Mouse (Mus musculus) erythroblast, embryonic 14.5 days (primary cell): ENCODE data around the gene Ptgdr2. TPM values are rescaled to one million over a fixed set of nuclear protein-coding genes. Genes with fewer than 3 reads are reported as not detected.

Experiments used
- H3K27me3 ChIP-seq: 2 replicates; pipeline ENCODE4 v1.6.1; 2012; ENCODE audit warnings: inconsistent platforms; ENCODE audit not compliant: control insufficient read depth
- H3K36me3 ChIP-seq: 2 replicates; pipeline ENCODE4 v1.6.1; 2012; ENCODE audit warnings: mild to moderate bottlenecking, inconsistent platforms; ENCODE audit not compliant: control insufficient read depth
- H3K4me1 ChIP-seq: 2 replicates; pipeline ENCODE4 v1.6.1; 2012; ENCODE audit warnings: inconsistent platforms; ENCODE audit not compliant: control insufficient read depth
- H3K4me3 ChIP-seq: replicated peaks from 2 replicates; pipeline ENCODE3; 2012; ENCODE audit warnings: moderate library complexity, mild to moderate bottlenecking, inconsistent platforms
- H3K9me3 ChIP-seq: 2 replicates; pipeline ENCODE4 v1.6.1; 2012; ENCODE audit warnings: low read length, inconsistent platforms, mixed read lengths; ENCODE audit not compliant: control insufficient read depth
- GATA1 ChIP-seq: IDR thresholded peaks from 2 replicates; pipeline ENCODE4 v1.6.1; 2012; ENCODE audit warnings: low read length, inconsistent platforms, mixed read lengths
- TAL1 ChIP-seq: IDR thresholded peaks from 3 replicates; pipeline ENCODE4 v1.6.1; 2012; ENCODE audit warnings: low read length, inconsistent platforms, mixed read lengths
- polyA plus RNA-seq: library from polyadenylated mRNA; stranded (reverse); fragments of >175 nt; gene quantifications from 2 replicates; pipeline ENCODE4 v1.2.3, GENCODE M21; 2012

Ptgdr2 gene
- polyA plus RNA-seq: not detected in 2 replicates

- peaks cover 43% of the 10 kb centered on the region for H3K4me1 ChIP-seq
- peaks cover 7% of the 10 kb centered on the region for H3K36me3 ChIP-seq
- TF ChIP-seq GATA1 (no peak), TAL1 (no peak)
- H3K27me3 ChIP-seq: no peaks in the 10 kb centered on the region; the same call in 1 of the 2 replicates
- peaks cover 4% of the 10 kb centered on the region for H3K9me3 ChIP-seq
- H3K4me3 ChIP-seq: no peak within 1 kb of the TSS
Measured at GRCm38 (mm10) chr19:10937110-10937563, at the start of gene Ptgdr2. Ptgdr2 (plus strand) TSS chr19:10937160.

GRCm38 (mm10) chr19:10892201-10892600 lies 44.8 kb upstream of the Ptgdr2 start:
- Histone ChIP-seq H3K27me3 (no peaks in the 10 kb centered on the region), H3K36me3 (peaks cover 2% of the 10 kb centered on the region), H3K4me3 (no peak overlapping the region), H3K4me1 (peaks cover 29% of the 10 kb centered on the region), H3K9me3 (no peaks in the 10 kb centered on the region)
- TF ChIP-seq GATA1 (no peak), TAL1 (no peak)

GRCm38 (mm10) chr19:10895016-10895528 lies 41.9 kb upstream of the Ptgdr2 start, which contains the start of gene Prpf19:
Prpf19 (plus strand) TSS chr19:10895231.
- Histone ChIP-seq H3K36me3 (peaks cover 30% of the 10 kb centered on the region), H3K9me3 (no peaks in the 10 kb centered on the region), H3K27me3 (no peaks in the 10 kb centered on the region), H3K4me1 (peaks cover 32% of the 10 kb centered on the region), H3K4me3 (peak within 1 kb of the TSS; percentile 88)
- TF ChIP-seq GATA1 (no peak), TAL1 (no peak)

- H3K9me3 ChIP-seq: no peaks in the 10 kb centered on the region
- TF ChIP-seq TAL1 (no peak), GATA1 (no peak)
- peaks cover 37% of the 10 kb centered on the region for H3K36me3 ChIP-seq
- peaks cover 32% of the 10 kb centered on the region for H3K4me1 ChIP-seq
- no peaks in the 10 kb centered on the region for H3K27me3 ChIP-seq
- peak overlapping the region; percentile 88 for H3K4me3 ChIP-seq
Measured at GRCm38 (mm10) chr19:10895708-10896107, 41.3 kb upstream of the Ptgdr2 start.

- no peaks in the 10 kb centered on the region for H3K27me3 ChIP-seq
- H3K4me3 ChIP-seq: peak overlapping the region; percentile 88
- peaks cover 48% of the 10 kb centered on the region for H3K36me3 ChIP-seq
- H3K4me1 ChIP-seq: peaks cover 32% of the 10 kb centered on the region
- H3K9me3 ChIP-seq: no peaks in the 10 kb centered on the region
- no peak for TF ChIP-seq GATA1
- TF ChIP-seq TAL1: no peak
Measured at GRCm38 (mm10) chr19:10896849-10897248, 40.1 kb upstream of the Ptgdr2 start.

GRCm38 (mm10) chr19:10897491-10897890 lies 39.5 kb upstream of the Ptgdr2 start:
- Histone ChIP-seq H3K4me1 (peaks cover 32% of the 10 kb centered on the region), H3K4me3 (no peak overlapping the region), H3K9me3 (no peaks in the 10 kb centered on the region), H3K36me3 (peaks cover 55% of the 10 kb centered on the region), H3K27me3 (no peaks in the 10 kb centered on the region)
- TF ChIP-seq TAL1: no peak

- peaks cover 83% of the 10 kb centered on the region for H3K36me3 ChIP-seq
- peaks cover 21% of the 10 kb centered on the region for H3K4me1 ChIP-seq
- H3K4me3 ChIP-seq: no peak overlapping the region
- H3K9me3 ChIP-seq: no peaks in the 10 kb centered on the region
- H3K27me3 ChIP-seq: no peaks in the 10 kb centered on the region
- TF ChIP-seq GATA1: no peak
Measured at GRCm38 (mm10) chr19:10900315-10900714, 36.6 kb upstream of the Ptgdr2 start.

GRCm38 (mm10) chr19:10901046-10901445 lies 35.9 kb upstream of the Ptgdr2 start:
- TF ChIP-seq GATA1 (no peak), TAL1 (no peak)

GRCm38 (mm10) chr19:10904512-10904911 lies 32.4 kb upstream of the Ptgdr2 start:
- H3K36me3 ChIP-seq: peaks cover 88% of the 10 kb centered on the region
- H3K4me1 ChIP-seq: no peaks in the 10 kb centered on the region
- no peaks in the 10 kb centered on the region for H3K9me3 ChIP-seq
- no peak overlapping the region for H3K4me3 ChIP-seq
- TF ChIP-seq TAL1 (no peak), GATA1 (no peak)
- no peaks in the 10 kb centered on the region for H3K27me3 ChIP-seq

More at GRCm38 (mm10) chr19:10901046-10901445, 35.9 kb upstream of the Ptgdr2 start:
- no peaks in the 10 kb centered on the region for H3K27me3 ChIP-seq
- peaks cover 90% of the 10 kb centered on the region for H3K36me3 ChIP-seq
- no peak overlapping the region for H3K4me3 ChIP-seq
- peaks cover 14% of the 10 kb centered on the region for H3K4me1 ChIP-seq
- H3K9me3 ChIP-seq: no peaks in the 10 kb centered on the region
